Mouse (Mus musculus) forebrain, postnatal 0 days (tissue): ENCODE data around the gene Ltbp4. TPM values are rescaled to one million over a fixed set of nuclear protein-coding genes. Genes with fewer than 3 reads are reported as not detected.
A peak's percentile ranks its signal among the peaks of the same experiment; 100 is the strongest.

Experiments
- ATAC-seq: fragments of 200-750 bp; cut with Nextera tagmentation; 2 replicates; pipeline ENCODE4 v1.8.0; 2017; ENCODE audit warnings: mild to moderate bottlenecking, moderate library complexity
- DNase-seq: peaks from one replicate; pipeline ENCODE4 v3.0.0-alpha.2; 2015
- H3K27ac ChIP-seq: fragments of 300-500 bp; sonication (generic); 2 replicates; pipeline ENCODE4 v1.5.1; 2014; ENCODE audit warnings: low read depth, mild to moderate bottlenecking, antibody characterized with exemption, low read length, moderate library complexity, mixed read lengths
- H3K27me3 ChIP-seq: fragments of 300-500 bp; sonication (generic); 2 replicates; pipeline ENCODE4 v1.6.1; 2014; ENCODE audit warnings: mild to moderate bottlenecking, low read length, mixed read lengths; ENCODE audit not compliant: insufficient read depth
- H3K36me3 ChIP-seq: fragments of 300-500 bp; sonication (generic); 2 replicates; pipeline ENCODE4 v1.6.1; 2014; ENCODE audit warnings: mild to moderate bottlenecking, moderate library complexity; ENCODE audit not compliant: insufficient read depth
- H3K4me1 ChIP-seq: fragments of 300-500 bp; sonication (generic); 2 replicates; pipeline ENCODE4 v1.6.1; 2014; ENCODE audit warnings: antibody characterized with exemption; ENCODE audit not compliant: insufficient read depth
- H3K4me2 ChIP-seq: fragments of 300-500 bp; sonication (generic); 2 replicates; pipeline ENCODE4 v1.6.1; 2014; ENCODE audit warnings: low read depth, mild to moderate bottlenecking, moderate library complexity
- H3K4me3 ChIP-seq: fragments of 300-500 bp; sonication (generic); 2 replicates; pipeline ENCODE4 v1.5.1; 2014; ENCODE audit warnings: low read depth, low read length, mixed read lengths
- H3K9ac ChIP-seq: fragments of 300-500 bp; sonication (generic); 2 replicates; pipeline ENCODE4 v1.6.1; 2014; ENCODE audit warnings: mild to moderate bottlenecking
- H3K9me3 ChIP-seq: fragments of 300-500 bp; sonication (generic); 2 replicates; pipeline ENCODE4 v1.6.1; 2016; ENCODE audit warnings: low read length
- CTCF ChIP-seq: sonication (generic); IDR thresholded peaks from 2 replicates; pipeline ENCODE4 v1.5.1; 2016; ENCODE audit warnings: antibody characterized with exemption, control low read depth, low read depth
- WGBS: fragments of 180-500 bp; shearing (Covaris S2); extraction: QIAGEN DNeasy Blood & Tissue Kit; methylation state at CpG from one replicate; pipeline ENCODE4 v1.1.7; 2014; 5-methylcytosine and 5-hydroxymethylcytosine counted together
- polyA plus RNA-seq: library from polyadenylated mRNA; unstranded; fragments of >200 nt; fragmentation: Nextera tagmentation; extraction: Ambion mirVana; gene quantifications from 2 replicates; pipeline ENCODE4 v1.2.1, GENCODE M21; 2015
- total RNA-seq: library from RNA; depleted of rRNA; stranded (reverse); fragments of >200 nt; gene quantifications from 2 replicates; pipeline ENCODE4 v1.2.3, GENCODE M21; 2014; rRNA removed

Gene Ltbp4
- total and polyA plus RNA-seq, 2 experiments from 2014 or later, result 11.7 to 26.7 TPM

- no peak for TF ChIP-seq CTCF
- H3K4me2 ChIP-seq, result peak overlapping the region; percentile 81
- H3K9me3 ChIP-seq, result no peaks in the 10 kb centered on the region
- H3K36me3 ChIP-seq, result peaks cover 16% of the 10 kb centered on the region
- H3K9ac ChIP-seq, result 0 out of 2 replicates have a peak overlapping the region, but pooled peaks have one; percentile 39
- peak; percentile 18 for ATAC-seq
- H3K4me1 ChIP-seq, result peaks cover 19% of the 10 kb centered on the region; the same call in 1 of the 2 replicates
- peak; percentile 67 for DNase-seq
- no peak overlapping the region for H3K4me3 ChIP-seq
- H3K27me3 ChIP-seq, result no peaks in the 10 kb centered on the region
- 10% methylated on average over 27 of the region's 27 CpGs for WGBS
- H3K27ac ChIP-seq, result peak overlapping the region; percentile 73
Measured at GRCm38 (mm10) chr7:27257046-27257851, 80.2 kb downstream of the Ltbp4 start.

- Histone ChIP-seq H3K4me2 (no peak overlapping the region), H3K36me3 (peaks cover 10% of the 10 kb centered on the region), H3K4me3 (no peak overlapping the region), H3K27me3 (no peaks in the 10 kb centered on the region), H3K4me1 (peaks cover 15% of the 10 kb centered on the region; the same call in 1 of the 2 replicates), H3K9me3 (no peaks in the 10 kb centered on the region), H3K9ac (no peak overlapping the region), H3K27ac (no peak overlapping the region)
- ATAC-seq, result no peak
- 83% methylated on average over 3 of the region's 3 CpGs for WGBS
- DNase-seq, result no peak
- TF ChIP-seq CTCF, result peak; percentile 55
Measured at GRCm38 (mm10) chr7:27255721-27256120, 81.8 kb downstream of the Ltbp4 start.

Other genes with a start within 250 kb of the Ltbp4 start
- gene Cyp2f2, start 217.8 kb downstream of the Ltbp4 start, total RNA-seq, result 1.2 TPM in 1 of 2 replicates, not detected in the other
- 0.13 and 0.27 TPM in 2 replicates for gene Cyp2f2, start 217.8 kb downstream of the Ltbp4 start, polyA plus RNA-seq
- not detected in 2 replicates for gene Cyp2t4, start 184.0 kb downstream of the Ltbp4 start, total RNA-seq
- 0.13 and 0.34 TPM in 2 replicates for gene Cyp2t4, start 184.0 kb downstream of the Ltbp4 start, polyA plus RNA-seq
- gene Egln2, start 170.9 kb downstream of the Ltbp4 start, total RNA-seq, result 103 and 112 TPM in 2 replicates
- gene Egln2, start 170.9 kb downstream of the Ltbp4 start, polyA plus RNA-seq, result 85.6 and 88.3 TPM in 2 replicates
- 66.8 and 71.6 TPM in 2 replicates for gene Rab4b, start 158.8 kb downstream of the Ltbp4 start, total RNA-seq
- 125 and 138 TPM in 2 replicates for gene Rab4b, start 158.8 kb downstream of the Ltbp4 start, polyA plus RNA-seq
- gene Gm21983, start 156.6 kb downstream of the Ltbp4 start, total RNA-seq, result not detected in 2 replicates
- not detected in 2 replicates for gene Gm21983, start 156.6 kb downstream of the Ltbp4 start, polyA plus RNA-seq
- 9.0 and 17.4 TPM in 2 replicates for gene Mia, start 156.5 kb downstream of the Ltbp4 start, total RNA-seq
- gene Mia, start 156.5 kb downstream of the Ltbp4 start, polyA plus RNA-seq, result 22.5 and 32.8 TPM in 2 replicates
- gene BC024978, start 141.9 kb downstream of the Ltbp4 start, total RNA-seq, result 5.7 and 5.8 TPM in 2 replicates
- 2.0 TPM in 2 replicates for gene BC024978, start 141.9 kb downstream of the Ltbp4 start, polyA plus RNA-seq
- 124 and 146 TPM in 2 replicates for gene Snrpa, start 141.4 kb downstream of the Ltbp4 start, total RNA-seq
- gene Snrpa, start 141.4 kb downstream of the Ltbp4 start, polyA plus RNA-seq, result 165 and 169 TPM in 2 replicates
- 13.6 and 17.6 TPM in 2 replicates for gene Itpkc, start 109.0 kb downstream of the Ltbp4 start, total RNA-seq
- 4.0 and 4.4 TPM in 2 replicates for gene Itpkc, start 109.0 kb downstream of the Ltbp4 start, polyA plus RNA-seq
- 25.0 and 26.3 TPM in 2 replicates for gene Coq8b, start 104.7 kb downstream of the Ltbp4 start, total RNA-seq
- 16.5 and 19.1 TPM in 2 replicates for gene Coq8b, start 104.7 kb downstream of the Ltbp4 start, polyA plus RNA-seq
- 81.6 and 86.4 TPM in 2 replicates for gene Numbl, start 79.3 kb downstream of the Ltbp4 start, total RNA-seq
- gene Numbl, start 79.3 kb downstream of the Ltbp4 start, polyA plus RNA-seq, result 47.5 and 51.7 TPM in 2 replicates
- 30.2 and 35.6 TPM in 2 replicates for gene Shkbp1, start 18.3 kb upstream of the Ltbp4 start, total RNA-seq
- gene Shkbp1, start 18.3 kb upstream of the Ltbp4 start, polyA plus RNA-seq, result 31.8 and 33.1 TPM in 2 replicates
- not detected in 2 replicates for gene Gm20479, start 19.7 kb upstream of the Ltbp4 start, total RNA-seq
- gene Gm20479, start 19.7 kb upstream of the Ltbp4 start, polyA plus RNA-seq, result not detected in 2 replicates
- 18.8 and 22.3 TPM in 2 replicates for gene Sptbn4, start 110.0 kb upstream of the Ltbp4 start, total RNA-seq
- 2.5 and 3.8 TPM in 2 replicates for gene Sptbn4, start 110.0 kb upstream of the Ltbp4 start, polyA plus RNA-seq
- gene Blvrb, start 110.3 kb upstream of the Ltbp4 start, total RNA-seq, result 11.6 and 14.3 TPM in 2 replicates
- 16.3 and 18.9 TPM in 2 replicates for gene Blvrb, start 110.3 kb upstream of the Ltbp4 start, polyA plus RNA-seq
- gene Sertad3, start 136.1 kb upstream of the Ltbp4 start, total RNA-seq, result 1.8 and 5.5 TPM in 2 replicates
- gene Sertad3, start 136.1 kb upstream of the Ltbp4 start, polyA plus RNA-seq, result 4.3 and 4.9 TPM in 2 replicates
- 5.2 and 6.3 TPM in 2 replicates for gene Sertad1, start 149.2 kb upstream of the Ltbp4 start, total RNA-seq
- gene Sertad1, start 149.2 kb upstream of the Ltbp4 start, polyA plus RNA-seq, result 6.3 and 7.4 TPM in 2 replicates
- 1.9 and 2.4 TPM in 2 replicates for gene Prx, start 161.6 kb upstream of the Ltbp4 start, total RNA-seq
- gene Prx, start 161.6 kb upstream of the Ltbp4 start, polyA plus RNA-seq, result 1.1 and 1.4 TPM in 2 replicates
- gene Hipk4, start 185.6 kb upstream of the Ltbp4 start, total RNA-seq, result 0.38 and 0.95 TPM in 2 replicates
- gene Hipk4, start 185.6 kb upstream of the Ltbp4 start, polyA plus RNA-seq, result 0.27 and 0.49 TPM in 2 replicates
- 144 and 219 TPM in 2 replicates for gene Pld3, start 215.5 kb upstream of the Ltbp4 start, total RNA-seq
- gene Pld3, start 215.5 kb upstream of the Ltbp4 start, polyA plus RNA-seq, result 205 and 246 TPM in 2 replicates
- 7.5 and 8.7 TPM in 2 replicates for gene 2310022A10Rik, start 215.5 kb upstream of the Ltbp4 start, total RNA-seq
- 26.3 and 28.1 TPM in 2 replicates for gene 2310022A10Rik, start 215.5 kb upstream of the Ltbp4 start, polyA plus RNA-seq